Mouse (Mus musculus): ENCODE measurements around the gene Edem3.
"Not testable (repeated sequence)": the region's sequence is repeated elsewhere in the genome, so short reads cannot be mapped to it uniquely, and the experiment has no call there.

Edem3 gene

DNA sequence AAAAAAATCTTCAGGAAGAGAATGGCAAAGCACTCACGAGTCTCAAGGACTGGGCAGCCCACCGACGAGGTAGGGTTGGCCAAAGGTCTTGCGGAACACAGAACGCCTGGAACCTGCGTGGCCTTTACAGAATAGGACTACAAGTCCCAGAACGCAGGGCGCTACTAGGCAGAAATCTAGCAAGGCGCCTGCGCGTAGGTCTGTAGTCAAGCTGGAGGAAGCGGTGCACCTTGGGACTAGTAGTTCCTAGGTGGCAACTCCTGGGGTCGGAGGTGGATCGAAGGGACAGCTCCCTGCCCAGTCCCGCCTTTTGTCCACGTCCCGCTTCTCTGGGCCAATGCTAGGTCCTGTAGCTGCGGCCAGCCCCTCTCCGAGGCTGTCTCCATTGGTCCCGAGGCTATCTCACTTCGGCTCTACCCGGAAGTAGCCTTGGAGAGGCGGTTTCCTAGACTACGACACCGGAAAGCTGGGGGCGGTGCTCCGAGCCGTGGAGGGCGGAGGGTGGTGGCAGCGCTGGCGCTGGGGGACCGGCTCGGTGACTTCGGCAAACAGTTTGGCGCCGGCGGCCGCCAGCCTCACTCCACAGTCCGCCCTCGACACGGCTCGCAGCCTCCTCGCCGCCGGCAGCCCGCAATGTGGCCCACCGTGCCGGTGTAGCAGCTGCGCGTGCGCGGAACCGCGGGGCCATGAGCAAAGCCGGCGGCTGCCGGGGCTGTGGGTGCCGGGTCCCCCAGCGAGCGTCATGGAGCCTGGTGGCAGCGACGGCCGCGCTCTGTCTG, at the start of gene Edem3:
Gene Edem3, plus strand, starts transcription at position 491 of the 779 bp plus-strand sequence.
- peak; percentile 96 to 98 for DNase-seq (ENCODE audit: low spot score in 2 of 2)

DNA sequence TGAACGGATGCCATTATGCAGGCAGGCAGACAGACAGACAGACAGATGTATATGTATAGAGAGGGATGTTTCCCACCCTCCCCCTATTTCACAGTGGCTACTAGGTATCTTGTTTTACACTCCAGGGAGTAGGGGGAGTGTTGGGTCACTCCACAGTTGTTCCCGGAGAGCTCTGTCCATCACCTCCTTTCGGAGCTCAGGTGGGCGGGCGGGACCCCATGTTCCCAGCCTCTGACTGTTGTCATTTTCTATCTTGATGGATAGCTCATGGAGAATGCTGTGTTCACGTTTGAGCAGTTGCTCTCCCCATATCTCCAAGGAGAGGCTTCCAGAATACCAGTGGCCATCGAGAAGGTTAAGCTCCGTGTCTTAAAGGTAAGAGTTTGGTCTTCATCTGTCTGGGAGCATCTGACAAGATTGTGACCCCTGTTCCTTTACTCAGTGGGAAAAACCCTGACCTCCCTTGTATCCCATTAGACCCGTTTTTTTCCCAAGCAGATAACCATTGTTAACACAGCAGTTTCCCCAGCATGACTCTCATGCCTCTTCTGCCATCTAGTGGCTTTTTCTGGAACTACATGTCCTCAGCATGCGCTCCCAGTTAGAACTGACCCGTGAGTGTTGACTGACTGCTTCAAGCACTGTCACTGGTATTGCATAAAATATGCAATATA, 49.3 kb upstream of the Edem3 start:
- peak; percentile 62 to 79 for DNase-seq (ENCODE audit: low spot score in 2 of 2)

DNA sequence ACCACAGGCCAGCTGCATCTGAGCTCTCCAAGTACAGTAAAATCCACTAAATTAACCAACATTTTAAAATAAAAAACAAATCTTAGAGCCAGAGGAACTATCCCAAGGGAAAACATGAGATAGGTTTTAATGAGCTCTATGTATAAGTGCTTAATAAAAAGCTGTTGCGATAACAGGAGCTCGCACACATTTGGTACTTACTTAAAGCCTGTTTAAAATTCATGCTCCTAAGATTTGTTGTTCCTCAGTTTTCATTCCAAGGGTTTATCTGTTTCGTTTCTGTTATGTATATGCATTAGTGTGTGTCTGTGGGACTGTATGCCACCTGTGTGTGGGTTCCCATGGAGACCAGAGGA, 48.8 kb upstream of the Edem3 start:
- DNase-seq (ENCODE audit: low spot score in 2 of 2), result no peak

DNA sequence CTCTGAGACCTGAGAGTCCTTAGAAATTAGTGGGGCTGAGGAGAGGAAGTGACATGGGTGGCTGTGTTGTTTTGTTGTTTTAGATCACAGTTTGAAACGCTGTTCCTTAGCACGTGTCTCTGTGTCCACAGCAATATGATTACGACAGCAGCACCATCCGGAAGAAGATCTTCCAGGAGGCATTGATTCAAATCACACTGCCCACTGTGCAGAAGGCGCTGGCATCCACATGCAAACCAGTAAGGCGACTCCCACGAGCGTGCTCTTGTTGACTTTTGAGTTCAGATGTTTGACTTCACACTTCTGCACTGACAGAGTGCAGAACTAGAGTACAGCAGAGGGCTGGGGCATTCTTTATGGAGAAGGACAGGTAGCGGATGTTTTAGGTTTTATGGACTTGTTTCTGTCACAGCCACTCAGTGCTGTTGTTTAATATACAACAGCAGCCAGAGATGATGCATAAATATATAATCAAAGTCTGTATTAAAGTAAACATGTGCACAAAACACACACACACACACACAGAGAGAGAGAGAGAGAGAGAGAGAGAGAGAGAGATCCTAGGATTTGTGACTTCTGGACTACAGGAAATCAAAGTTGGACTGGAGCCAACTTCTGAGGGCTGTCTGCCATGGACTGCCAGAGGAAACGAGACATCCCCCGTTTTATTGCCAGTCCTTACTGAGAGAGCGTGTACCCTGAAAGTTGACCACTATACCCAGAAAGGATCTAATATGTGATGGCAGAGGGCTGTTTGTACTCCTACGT, 46.0 kb upstream of the Edem3 start:
- no peak for DNase-seq (ENCODE audit: low spot score in 2 of 2)

DNA sequence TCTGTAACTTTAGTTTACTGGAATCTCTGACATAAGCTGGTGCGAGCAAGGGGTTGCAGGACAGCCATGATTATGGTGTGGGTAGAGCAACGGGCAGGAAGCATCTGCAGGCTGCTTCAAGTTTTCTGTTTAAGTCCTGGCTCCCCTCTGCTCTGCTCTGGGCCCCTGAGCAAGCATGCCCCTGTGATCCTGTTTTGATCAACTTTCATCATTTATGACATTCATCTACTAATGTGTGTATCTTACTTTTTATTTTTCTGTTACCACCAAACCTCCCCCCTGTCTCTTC, 45.5 kb upstream of the Edem3 start:
- no peak for DNase-seq (ENCODE audit: low spot score in 2 of 2)

DNA sequence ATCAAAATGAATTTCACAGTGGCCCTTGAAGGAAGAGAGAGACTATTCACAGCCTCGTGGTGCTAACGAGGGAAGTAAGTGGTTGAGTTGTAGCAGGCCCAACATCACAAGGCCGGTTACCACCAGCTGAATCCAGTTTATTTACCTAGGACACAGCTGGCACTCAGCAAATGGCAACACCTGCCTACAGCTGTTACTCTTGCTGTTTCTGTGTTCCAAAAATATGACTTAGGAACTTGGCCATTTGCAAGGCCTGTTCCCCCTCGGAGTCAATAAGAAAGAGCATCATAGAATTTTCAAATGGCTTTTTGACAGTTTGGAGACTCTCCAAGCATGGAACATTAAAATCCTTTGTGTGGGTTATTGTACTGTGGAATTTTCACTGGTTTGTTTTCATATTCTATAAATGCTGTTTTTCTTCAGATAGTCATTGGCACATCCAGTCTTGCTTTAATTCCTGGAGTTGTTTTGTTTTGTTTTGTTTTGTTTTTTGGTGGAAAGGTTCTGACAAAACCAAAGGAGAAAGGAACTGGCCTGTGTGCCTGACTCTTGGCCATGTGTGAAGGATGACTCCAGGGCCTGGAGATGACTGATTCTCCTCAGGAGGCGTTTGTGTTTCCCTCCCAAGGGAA, 44.6 kb upstream of the Edem3 start:
- no peak for DNase-seq (ENCODE audit: low spot score in 2 of 2)

DNA sequence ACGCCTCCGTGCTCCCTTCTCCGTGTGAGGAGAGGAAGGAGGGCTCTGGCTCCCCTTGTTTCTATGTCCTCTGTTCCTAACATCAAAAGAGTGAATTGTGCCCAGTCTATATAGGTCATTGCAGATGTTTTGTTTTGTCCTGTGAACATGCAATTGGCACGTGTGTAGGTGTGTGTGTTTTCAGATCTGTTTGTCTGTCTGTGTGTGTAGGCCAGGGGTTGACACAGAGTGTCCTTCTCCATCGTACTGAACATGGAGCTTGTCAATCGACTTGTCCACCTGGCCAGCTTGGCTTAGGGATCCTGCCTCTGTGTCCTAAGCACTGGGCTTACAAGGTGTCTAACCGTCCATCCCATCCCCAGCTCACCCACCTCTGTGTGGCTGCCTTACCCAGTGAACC, 44.1 kb upstream of the Edem3 start:
- DNase-seq (ENCODE audit: low spot score in 2 of 2), result no peak

DNA sequence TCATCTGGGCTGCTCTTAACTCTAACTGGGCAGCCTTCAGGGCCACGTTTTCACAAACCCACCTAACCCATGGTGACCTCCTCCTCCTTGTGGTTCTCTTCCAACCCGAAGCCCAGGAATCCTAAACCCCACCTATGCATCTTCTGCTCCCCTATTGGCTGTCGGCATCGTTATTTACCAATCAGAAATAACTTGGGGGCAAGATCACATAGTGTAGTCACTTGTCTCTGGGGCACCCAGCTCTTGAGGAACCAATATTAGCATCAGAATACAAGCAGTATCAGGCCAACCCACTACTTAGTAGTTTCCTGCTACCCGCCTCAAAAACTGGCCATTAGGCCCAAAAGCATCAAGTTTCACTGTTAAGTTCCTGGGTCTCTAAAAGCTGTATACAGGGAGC, 42.5 kb upstream of the Edem3 start:
- no peak for DNase-seq (ENCODE audit: low spot score in 2 of 2)

DNA sequence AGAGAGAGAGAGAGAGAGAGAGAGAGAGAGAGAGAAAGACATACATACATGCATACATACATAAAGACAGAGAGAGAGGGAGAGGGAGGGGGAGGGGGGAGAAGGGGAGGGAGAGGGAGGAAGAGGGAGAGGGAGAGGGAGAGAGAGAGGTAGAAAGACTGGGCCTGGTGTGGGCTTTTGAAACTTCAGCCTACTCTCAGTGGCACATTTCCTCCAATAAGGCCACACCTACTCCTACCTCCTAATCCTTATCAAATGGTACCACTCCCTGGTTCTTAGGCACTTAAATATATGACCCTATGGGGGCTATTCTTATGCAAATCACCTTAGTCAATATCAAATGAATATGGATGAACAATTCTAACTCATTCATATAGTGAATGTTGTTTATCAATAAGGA, 41.5 kb upstream of the Edem3 start:
- no peak for DNase-seq (ENCODE audit: low spot score in 2 of 2)

DNA sequence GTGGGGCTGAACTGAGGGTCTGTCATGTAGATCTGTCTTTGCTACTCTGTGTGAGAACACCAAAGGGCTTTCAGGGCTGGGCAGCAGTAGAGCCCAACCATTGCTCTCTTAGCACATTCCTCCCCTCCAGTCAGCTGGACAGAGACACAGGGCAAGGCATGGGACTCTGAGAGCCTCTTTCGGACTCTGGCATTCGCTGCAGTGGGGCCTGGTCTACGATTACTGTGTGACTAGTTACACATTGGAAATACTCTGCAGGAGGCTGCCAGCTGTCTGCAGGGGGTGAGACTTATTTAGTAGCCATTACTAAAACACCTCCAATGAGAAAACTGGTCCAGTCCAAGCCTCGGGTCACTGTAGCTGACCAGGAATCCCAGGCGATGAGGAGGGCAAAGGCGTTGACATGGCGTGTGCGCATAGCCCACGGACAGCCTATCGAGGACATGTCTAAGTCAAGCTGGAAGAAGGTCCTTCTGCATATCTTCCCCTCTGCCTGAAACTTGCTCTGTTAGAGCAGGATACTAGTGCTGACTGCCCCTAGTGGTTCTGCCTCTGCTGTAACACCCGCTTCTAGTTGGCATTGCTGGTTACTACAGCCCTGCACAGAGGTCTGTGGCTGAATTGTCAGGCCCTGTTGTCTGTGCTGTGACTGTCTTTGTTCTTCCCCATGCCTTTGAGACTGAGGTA, 39.0 kb upstream of the Edem3 start:
- no peak for DNase-seq (ENCODE audit: low spot score in 2 of 2)

DNA sequence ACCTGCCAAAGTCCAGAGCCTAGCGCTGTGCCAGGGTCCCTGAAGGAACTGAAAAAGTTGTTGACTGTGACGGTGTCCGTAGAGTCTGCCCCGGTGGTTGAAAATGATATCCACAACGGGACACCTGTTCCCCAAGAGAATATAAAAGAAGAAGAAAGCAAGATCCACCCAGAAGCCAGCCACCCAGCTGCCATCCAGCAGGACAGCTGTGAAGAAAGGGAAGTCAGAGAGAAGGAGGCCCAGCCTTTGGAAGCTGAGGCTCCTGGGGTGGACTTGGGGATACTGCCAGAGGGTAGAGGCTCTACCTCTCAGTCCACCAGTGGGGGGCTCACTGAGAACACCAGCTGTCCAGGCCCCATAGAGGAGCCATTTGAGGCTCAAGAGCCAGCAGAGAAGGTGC, 37.5 kb upstream of the Edem3 start:
- no peak for DNase-seq (ENCODE audit: low spot score in 2 of 2)

DNA sequence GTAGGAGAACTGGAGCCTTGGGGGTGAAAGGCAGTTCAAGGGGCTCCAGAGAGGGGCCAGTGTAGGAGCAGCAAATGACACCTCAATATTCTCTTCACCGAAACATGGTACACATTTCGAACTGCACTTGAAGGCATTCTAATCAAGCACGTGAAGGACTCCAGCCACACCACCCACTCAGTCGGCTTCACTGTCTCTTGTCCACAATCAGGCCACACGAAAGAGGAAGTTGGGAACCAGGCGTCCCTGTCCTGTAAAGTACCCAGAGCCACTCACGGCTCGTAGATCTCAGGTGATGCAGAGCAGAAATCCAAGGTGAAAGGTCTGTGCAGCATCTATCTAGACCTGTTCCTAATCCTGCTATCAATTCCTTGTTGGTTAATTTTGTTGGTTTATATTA, 36.6 kb upstream of the Edem3 start:
- no peak for DNase-seq (ENCODE audit: low spot score in 2 of 2)

DNA sequence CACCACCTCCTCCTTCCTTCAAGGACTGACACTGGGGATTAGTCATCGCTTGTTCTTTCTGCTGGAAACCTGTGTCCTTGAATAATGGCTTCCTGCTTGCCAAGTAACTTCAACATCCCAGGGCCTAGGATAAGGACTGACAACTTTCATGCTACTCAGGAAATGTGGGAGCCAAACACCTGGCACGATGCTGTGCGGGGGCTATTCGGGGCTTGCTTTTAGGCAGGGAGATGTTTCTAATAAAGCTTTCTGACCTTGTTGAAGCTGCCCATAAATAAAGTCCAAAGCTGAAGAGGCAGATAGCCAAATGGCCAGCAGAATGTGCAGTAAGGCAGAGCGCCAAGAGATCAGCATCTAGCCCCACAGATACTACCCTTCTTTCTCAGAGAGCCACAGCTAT, 35.3 kb upstream of the Edem3 start:
- DNase-seq (ENCODE audit: low spot score in 2 of 2), result no peak

DNA sequence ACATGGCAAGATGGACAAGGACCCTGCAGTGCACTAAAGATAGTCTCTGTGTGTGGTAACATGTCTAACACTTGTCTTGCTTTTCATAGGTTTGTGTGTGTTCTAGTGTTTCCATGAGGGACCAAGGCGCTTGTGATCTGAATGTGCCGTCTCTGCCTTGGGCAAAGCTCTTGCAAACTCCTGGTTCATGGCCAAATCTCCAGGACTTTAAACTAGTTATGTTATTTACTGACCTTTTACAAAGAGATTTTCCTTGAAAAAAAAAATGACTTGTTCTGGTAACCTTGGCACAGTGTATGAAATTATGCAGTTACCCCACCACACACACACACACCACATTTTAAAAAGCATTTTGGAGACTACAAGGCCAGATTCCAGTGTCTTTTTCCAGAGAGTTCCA, 34.6 kb upstream of the Edem3 start:
- no peak for DNase-seq (ENCODE audit: low spot score in 2 of 2)

DNA sequence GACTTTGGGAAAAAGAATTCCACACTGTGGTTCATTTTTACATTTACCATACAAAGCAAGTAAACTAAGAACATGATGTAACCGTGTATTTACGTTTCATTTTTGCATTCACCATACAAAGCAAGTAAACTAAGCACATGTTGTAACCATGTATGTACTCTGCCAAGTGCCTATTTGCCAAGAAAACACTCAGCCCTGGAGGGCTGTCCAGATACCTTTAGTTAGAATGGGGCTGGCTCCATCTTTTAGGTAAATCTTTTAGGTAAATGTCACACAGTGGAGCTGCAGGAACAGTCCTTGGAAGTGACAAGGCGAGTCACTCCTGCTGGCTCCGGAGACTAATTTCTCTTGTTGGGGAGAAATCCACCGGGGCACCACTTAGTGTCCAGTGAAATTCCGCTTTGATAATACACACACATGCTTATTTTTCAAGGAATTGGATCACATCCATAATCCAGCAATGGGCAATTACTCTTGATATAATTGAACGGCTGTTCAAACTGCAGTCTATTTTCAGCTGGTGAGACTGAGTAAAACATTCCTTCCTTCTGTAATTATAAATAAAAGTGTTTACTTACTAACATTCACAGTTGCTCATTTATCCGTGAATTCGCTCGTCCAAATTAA, 33.7 kb upstream of the Edem3 start:
- no peak for DNase-seq (ENCODE audit: low spot score in 2 of 2)

DNA sequence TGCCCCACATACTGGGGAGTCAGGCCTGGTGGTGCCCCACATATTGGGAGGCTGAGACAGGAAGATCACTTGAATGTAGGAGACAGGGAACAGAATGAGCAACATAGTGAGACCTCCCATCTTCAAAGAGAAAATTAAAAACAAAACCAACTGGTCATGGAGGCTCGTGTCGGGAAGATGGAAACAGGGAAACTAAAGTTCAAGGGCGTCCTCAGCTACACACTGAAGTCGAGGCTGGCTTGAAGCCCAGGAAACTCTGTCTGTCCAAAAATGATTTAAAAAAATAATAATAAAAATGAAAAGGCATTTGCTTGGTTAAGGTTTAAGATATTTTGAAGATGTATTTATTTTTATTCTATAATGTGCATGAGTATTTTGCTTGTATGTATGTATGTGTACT, 31.4 kb upstream of the Edem3 start:
- DNase-seq (ENCODE audit: low spot score in 2 of 2), result no peak

DNA sequence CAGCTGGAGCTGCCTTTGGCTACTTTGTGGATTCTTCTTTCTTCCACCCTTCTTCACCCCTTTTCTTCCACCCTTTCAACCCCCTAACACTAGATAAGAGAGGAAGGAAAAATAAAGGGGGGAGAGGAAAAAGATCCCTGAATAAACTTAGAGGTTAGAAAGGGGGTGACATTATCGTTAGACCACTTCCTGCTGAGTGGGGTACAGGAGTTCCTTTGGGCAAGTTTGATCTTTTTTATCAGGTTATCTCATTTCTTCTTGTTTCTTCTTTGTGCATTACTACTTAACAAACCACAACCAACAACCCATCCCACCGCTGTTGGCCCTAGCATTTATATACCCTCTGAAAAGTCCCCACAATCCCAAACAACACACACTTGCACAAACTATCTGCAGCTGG, 29.6 kb upstream of the Edem3 start:
- no peak for DNase-seq (ENCODE audit: low spot score in 2 of 2)

DNA sequence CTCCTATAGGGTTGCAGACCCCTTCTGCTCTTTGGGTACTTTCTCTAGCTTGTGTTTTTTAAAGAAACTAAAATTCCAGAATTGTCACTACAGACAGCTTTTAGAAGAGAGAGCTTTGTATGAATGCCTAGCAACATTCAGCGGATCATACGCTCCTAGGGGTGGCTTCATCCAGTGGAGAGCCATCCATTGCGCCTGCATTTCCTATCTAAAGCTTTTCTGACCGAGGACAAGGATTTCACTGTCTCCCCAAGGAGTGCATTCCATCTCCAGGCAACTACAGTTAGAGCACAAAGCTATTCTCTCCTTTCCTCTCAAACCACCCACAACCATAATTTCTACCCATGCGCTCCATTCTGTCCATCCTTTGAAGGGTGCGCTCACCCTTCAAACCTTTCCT, 28.8 kb upstream of the Edem3 start:
- no peak for DNase-seq (ENCODE audit: low spot score in 2 of 2)

DNA sequence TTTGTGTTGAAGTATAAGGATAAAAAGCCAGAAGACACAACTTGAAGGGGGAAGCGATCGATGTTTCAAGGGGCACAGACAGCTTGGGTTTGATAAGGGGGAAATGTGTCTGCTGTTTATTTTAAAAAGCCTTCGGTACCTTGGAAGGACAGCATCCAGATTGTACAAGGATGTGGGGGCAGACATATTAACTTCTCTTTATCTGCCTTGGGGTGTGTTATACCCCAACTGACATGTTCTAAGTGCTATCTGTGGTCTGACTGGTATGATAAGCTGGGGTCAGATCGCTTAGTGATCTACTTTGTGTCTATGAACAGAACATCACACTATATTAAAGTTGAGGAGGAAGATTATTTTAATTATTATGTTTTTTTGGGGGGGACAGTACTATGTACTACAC, 27.0 kb upstream of the Edem3 start:
- DNase-seq (ENCODE audit: low spot score in 2 of 2), result no peak

DNA sequence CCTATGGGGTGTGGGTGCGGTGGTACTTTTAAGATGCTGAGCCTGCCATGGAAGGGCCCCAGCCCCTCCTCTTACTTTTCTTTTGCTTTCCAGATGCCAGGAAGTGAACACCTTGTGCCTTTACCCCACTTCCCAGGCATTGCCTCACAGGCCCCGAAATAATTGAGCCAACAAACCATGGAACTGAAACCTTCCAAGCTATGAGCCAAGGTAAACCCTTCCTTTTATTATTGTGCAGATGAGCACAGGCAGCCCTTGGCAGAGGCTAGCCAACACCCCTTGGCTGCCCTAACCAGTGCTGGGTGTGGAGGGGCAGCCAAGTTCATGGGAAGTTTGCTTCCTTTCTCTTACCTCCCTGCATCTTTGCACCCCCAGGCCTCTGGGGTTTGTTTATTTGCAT, 18.0 kb upstream of the Edem3 start:
- no peak for DNase-seq (ENCODE audit: low spot score in 2 of 2)

DNA sequence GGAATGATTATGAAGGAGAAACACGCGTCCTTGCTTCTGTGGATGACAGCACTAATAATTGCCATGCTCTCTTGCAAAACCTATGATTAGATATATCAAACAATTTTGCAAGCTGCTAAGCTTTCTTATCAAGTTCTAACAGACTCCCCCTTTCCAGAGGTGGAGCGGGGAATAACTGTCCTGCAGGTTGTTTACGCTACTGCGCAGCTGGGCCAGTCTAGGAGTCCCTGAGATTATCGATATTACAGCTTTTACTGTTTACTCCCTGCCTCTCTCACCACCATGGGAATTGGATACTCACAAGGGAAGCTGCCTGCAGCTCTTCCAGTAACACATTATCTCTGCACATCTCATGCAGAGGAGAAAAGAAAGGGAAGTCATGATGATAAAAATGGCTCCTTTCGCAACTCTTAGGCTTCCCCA, 14.0 kb upstream of the Edem3 start:
- no peak for DNase-seq (ENCODE audit: low spot score in 2 of 2)

DNA sequence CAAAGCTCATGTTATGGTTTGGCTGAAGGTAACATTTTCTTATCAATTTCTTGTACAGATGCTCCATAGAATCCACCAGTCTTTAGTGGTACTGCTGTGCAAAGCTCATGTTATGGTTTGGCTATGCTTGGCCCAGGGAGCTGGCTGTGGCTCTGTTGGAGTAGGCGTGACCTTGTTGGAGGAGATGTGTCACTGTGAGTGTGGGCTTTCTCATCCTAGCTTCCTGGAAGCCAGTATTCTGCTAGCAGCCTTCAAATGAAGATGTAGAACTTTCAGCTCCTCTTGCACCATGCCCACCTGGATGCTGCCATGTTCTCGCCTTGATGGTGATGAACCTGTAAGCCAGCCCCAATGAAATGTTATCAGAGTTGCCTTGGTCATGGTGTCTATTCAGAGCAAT, 5.3 kb upstream of the Edem3 start:
- not testable (repeated sequence) for DNase-seq (ENCODE audit: low spot score in 2 of 2)

Measured in urinary bladder, postnatal 4 days (tissue).